Mouse (Mus musculus) spleen, adult 2 months (tissue): Measurements from ENCODE around the gene Isx.

Experiments used
- CTCF ChIP-seq: fragments of 200-500 bp; IDR thresholded peaks from 2 replicates; pipeline ENCODE4 v1.5.1; 2011; ENCODE audit warnings: mild to moderate bottlenecking, inconsistent platforms; ENCODE audit not compliant: insufficient read depth, insufficient read length, insufficient replicate concordance; ENCODE audit errors: extremely low read depth
- POLR2A ChIP-seq: fragments of 200-500 bp; IDR thresholded peaks from 2 replicates; pipeline ENCODE4 v1.6.1; 2011; ENCODE audit warnings: low read depth, low read length, inconsistent platforms

GRCm38 (mm10) chr8:74891030-74891429 is 18.1 kb downstream of the Isx start:
- no peak for TF ChIP-seq CTCF
- TF ChIP-seq POLR2A = no peak
